Mouse (Mus musculus) G1E (cell line): ENCODE data around the gene Hectd4. TPM values are rescaled to one million over a fixed set of nuclear protein-coding genes. Genes with fewer than 3 reads are reported as not detected.
"Not testable (repeated sequence)": the region's sequence is repeated elsewhere in the genome, so short reads cannot be mapped to it uniquely, and the experiment has no call there.

Experiments
- ATAC-seq: 2 replicates; pipeline ENCODE4 v1.8.0; 2016; ENCODE audit warnings: mild to moderate bottlenecking; ENCODE audit not compliant: insufficient number of reproducible peaks, poor library complexity, low FRiP score, severe bottlenecking; ENCODE audit errors: extremely low read depth
- DNase-seq: peaks from one replicate; pipeline ENCODE4 v3.0.0; 2012; ENCODE audit warnings: low spot score
- H3K27me3 ChIP-seq: 2 replicates; pipeline ENCODE4 v1.6.1; 2012; ENCODE audit warnings: mild to moderate bottlenecking, low read length, inconsistent platforms; ENCODE audit not compliant: insufficient read depth
- H3K36me3 ChIP-seq: replicated peaks from 2 replicates; pipeline ENCODE3; 2012; ENCODE audit warnings: mild to moderate bottlenecking, inconsistent platforms
- H3K4me1 ChIP-seq: 2 replicates; pipeline ENCODE4 v1.6.1; 2012; ENCODE audit warnings: low read depth, low read length, inconsistent platforms, mixed read lengths; ENCODE audit not compliant: insufficient read depth
- H3K4me3 ChIP-seq: 2 replicates; pipeline ENCODE4 v1.5.1; 2012; ENCODE audit warnings: low read depth, mild to moderate bottlenecking, inconsistent platforms, low read length, moderate library complexity, mixed read lengths
- H3K9me3 ChIP-seq: replicated peaks from 2 replicates; pipeline ENCODE4 v1.6.1; 2012; ENCODE audit warnings: inconsistent platforms
- CTCF ChIP-seq: IDR thresholded peaks from 2 replicates; pipeline ENCODE4 v1.5.1; 2012; ENCODE audit warnings: low read depth, low read length, inconsistent platforms, mixed read lengths
- GATA1 ChIP-seq: IDR thresholded peaks from 2 replicates; pipeline ENCODE4 v1.6.1; 2012; ENCODE audit warnings: borderline replicate concordance, low read length, inconsistent platforms, mixed read lengths
- GATA2 ChIP-seq: IDR thresholded peaks from 2 replicates; pipeline ENCODE4 v1.6.1; 2012; ENCODE audit warnings: low read depth, low read length, inconsistent platforms, borderline replicate concordance
- POLR2AphosphoS5 ChIP-seq: IDR thresholded peaks from 2 replicates; pipeline ENCODE4 v1.6.1; 2012; ENCODE audit warnings: low read depth, low read length, inconsistent platforms; ENCODE audit not compliant: insufficient replicate concordance
- TAL1 ChIP-seq: conservative IDR thresholded peaks from 2 replicates; pipeline ENCODE4 v1.6.1; 2012; ENCODE audit warnings: low read depth, low read length, inconsistent platforms, mixed read lengths
- polyA plus RNA-seq: library from polyadenylated mRNA; stranded (reverse); fragments of >175 nt; gene quantifications from 2 replicates; pipeline ENCODE4 v1.2.3, GENCODE M21; 2012
- total RNA-seq, 2 experiments: library from RNA; stranded (forward) in 1 of 2; stranded (reverse) in 1 of 2; fragments of 200-1000 nt in 1 of 2; fragments of >200 nt in 1 of 2; fragmentation: Nextera tagmentation in 1 of 2; gene quantifications; 2 replicates each; pipeline ENCODE4 v1.2.3; 2014 to 2017

Gene Hectd4
- total and polyA plus RNA-seq, 3 experiments: 22.8 to 177 (median 22.8) TPM

- H3K4me1 ChIP-seq: peaks cover 39% of the 10 kb centered on the region
- TF ChIP-seq POLR2AphosphoS5 (no peak), CTCF (peak; percentile 87)
- DNase-seq (no peak), ATAC-seq (no peak)
- no peaks in the 10 kb centered on the region for H3K27me3 ChIP-seq
- H3K9me3 ChIP-seq: no peaks in the 10 kb centered on the region
- peak overlapping the region; percentile 71 for H3K4me3 ChIP-seq
- peaks cover 30% of the 10 kb centered on the region for H3K36me3 ChIP-seq
Observed at GRCm38 (mm10) chr5:121215380-121216125, 4.5 kb upstream of the Hectd4 start.

- peak; percentile 78 for ATAC-seq
- peak; percentile 61 for DNase-seq
Observed at GRCm38 (mm10) chr5:121216126-121216446, 3.9 kb upstream of the Hectd4 start.

GRCm38 (mm10) chr5:121216584-121217312 is 3.3 kb upstream of the Hectd4 start:
- DNase-seq, ATAC-seq, H3K9me3 ChIP-seq, H3K27me3 ChIP-seq: not testable (repeated sequence)
- Histone ChIP-seq H3K4me3 (peak overlapping the region; percentile 71), H3K4me1 (peaks cover 36% of the 10 kb centered on the region), H3K36me3 (peaks cover 18% of the 10 kb centered on the region)

More at GRCm38 (mm10) chr5:121216126-121216446, 3.9 kb upstream of the Hectd4 start:
- Histone ChIP-seq H3K27me3 (no peaks in the 10 kb centered on the region), H3K4me1 (peaks cover 35% of the 10 kb centered on the region), H3K36me3 (peaks cover 25% of the 10 kb centered on the region), H3K9me3 (no peaks in the 10 kb centered on the region), H3K4me3 (peak overlapping the region; percentile 71)
- no peak for TF ChIP-seq GATA1
- peak; percentile 87 for TF ChIP-seq TAL1

GRCm38 (mm10) chr5:121217313-121217634 is 2.7 kb upstream of the Hectd4 start:
- Histone ChIP-seq H3K4me1 (peaks cover 38% of the 10 kb centered on the region), H3K4me3 (no peak overlapping the region), H3K9me3 (no peaks in the 10 kb centered on the region), H3K27me3 (no peaks in the 10 kb centered on the region), H3K36me3 (peaks cover 13% of the 10 kb centered on the region)
- TF ChIP-seq CTCF: no peak
- no peak for TF ChIP-seq GATA1
- TF ChIP-seq GATA2: no peak
- no peak for TF ChIP-seq TAL1
- no peak for TF ChIP-seq POLR2AphosphoS5
- DNase-seq (no peak), ATAC-seq (no peak)

GRCm38 (mm10) chr5:121219190-121219589 is 829 bp upstream of the Hectd4 start:
- DNase-seq (no peak), ATAC-seq (no peak)
- Histone ChIP-seq H3K4me1 (peaks cover 41% of the 10 kb centered on the region), H3K4me3 (no peak overlapping the region), H3K9me3 (no peaks in the 10 kb centered on the region), H3K27me3 (no peaks in the 10 kb centered on the region), H3K36me3 (peaks cover 2% of the 10 kb centered on the region)
- no peak for TF ChIP-seq POLR2AphosphoS5
- no peak for TF ChIP-seq GATA1
- TF ChIP-seq GATA2: no peak
- no peak for TF ChIP-seq TAL1
- no peak for TF ChIP-seq CTCF

- Histone ChIP-seq H3K4me1 (peaks cover 43% of the 10 kb centered on the region), H3K27me3 (no peaks in the 10 kb centered on the region), H3K36me3 (peaks cover 8% of the 10 kb centered on the region), H3K9me3 (no peaks in the 10 kb centered on the region), H3K4me3 (peak overlapping the region; percentile 88)
- peak; percentile 35 for DNase-seq
- no peak for ATAC-seq
- TF ChIP-seq POLR2AphosphoS5 (no peak), TAL1 (no peak), GATA2 (no peak), CTCF (no peak), GATA1 (no peak)
Observed at GRCm38 (mm10) chr5:121220732-121221301, 798 bp downstream of the Hectd4 start.
